Mouse (Mus musculus) cerebellum, adult 2 months (tissue): Measurements from ENCODE around the gene Vstm2l.

Experiments
- CTCF ChIP-seq: fragments of 200-500 bp; IDR thresholded peaks from 2 replicates; pipeline ENCODE4 v1.5.1; 2011; ENCODE audit warnings: low read depth, mild to moderate bottlenecking, control low read depth, low read length, moderate library complexity, borderline replicate concordance; ENCODE audit not compliant: insufficient read depth
- POLR2A ChIP-seq: fragments of 200-500 bp; IDR thresholded peaks from 2 replicates; pipeline ENCODE4 v1.6.1; 2011; ENCODE audit warnings: low read length, control low read depth, borderline replicate concordance; ENCODE audit not compliant: insufficient read depth

- TF ChIP-seq POLR2A (no peak), CTCF (no peak)
These were observed 23.3 kb upstream of the Vstm2l start for GRCm38 (mm10) chr2:157891166-157891565.
